Mouse (Mus musculus): ENCODE data around the gene Adam1a.
"Not testable (repeated sequence)": the region's sequence is repeated elsewhere in the genome, so short reads cannot be mapped to it uniquely, and the experiment has no call there.

DNA sequence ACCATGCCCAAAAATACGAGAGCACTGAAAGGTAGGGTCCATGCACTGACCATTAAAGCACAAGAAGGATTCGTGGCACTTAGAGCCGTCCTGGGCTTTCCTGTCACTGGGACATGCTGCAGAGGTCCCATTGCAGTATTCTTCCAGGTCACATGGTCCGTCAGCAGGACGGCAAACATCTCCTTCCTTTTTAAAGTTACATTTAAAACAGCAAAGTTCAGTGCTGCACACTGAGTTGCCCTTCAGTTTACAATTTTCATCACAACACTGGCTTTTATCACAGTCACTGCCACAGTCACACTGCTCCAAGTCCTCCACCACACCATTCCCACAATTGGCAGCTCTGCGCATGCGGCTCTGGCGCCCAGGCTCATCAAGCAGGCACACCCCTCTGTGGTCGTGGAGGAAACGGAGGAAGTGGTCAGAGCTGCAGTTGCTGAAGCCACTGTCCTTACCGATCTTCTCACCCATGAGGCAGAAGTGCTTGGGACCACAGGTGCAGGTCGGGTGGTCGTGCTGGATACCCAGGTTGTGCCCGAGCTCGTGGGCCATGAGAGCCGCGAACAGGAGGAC lies 43.8 kb downstream of the Adam1a start:
- not testable (repeated sequence) for TF ChIP-seq POLR2A, CTCF (IDR thresholded peaks at IDR 0.05; ENCODE audit: insufficient read depth, low read depth, low read length)
